Mouse (Mus musculus) urinary bladder, postnatal 36 days (tissue): ENCODE data around the gene Cybrd1.
A peak's percentile ranks its signal among the peaks of the same experiment; 100 is the strongest.

ENCODE experiments used
- DNase-seq, 2 experiments: peaks; one replicate each; pipeline ENCODE4 v3.0.0; 2022; ENCODE audit warnings: low spot score in 2 of 2, mixed read lengths in 1 of 2

Gene Cybrd1

DNA sequence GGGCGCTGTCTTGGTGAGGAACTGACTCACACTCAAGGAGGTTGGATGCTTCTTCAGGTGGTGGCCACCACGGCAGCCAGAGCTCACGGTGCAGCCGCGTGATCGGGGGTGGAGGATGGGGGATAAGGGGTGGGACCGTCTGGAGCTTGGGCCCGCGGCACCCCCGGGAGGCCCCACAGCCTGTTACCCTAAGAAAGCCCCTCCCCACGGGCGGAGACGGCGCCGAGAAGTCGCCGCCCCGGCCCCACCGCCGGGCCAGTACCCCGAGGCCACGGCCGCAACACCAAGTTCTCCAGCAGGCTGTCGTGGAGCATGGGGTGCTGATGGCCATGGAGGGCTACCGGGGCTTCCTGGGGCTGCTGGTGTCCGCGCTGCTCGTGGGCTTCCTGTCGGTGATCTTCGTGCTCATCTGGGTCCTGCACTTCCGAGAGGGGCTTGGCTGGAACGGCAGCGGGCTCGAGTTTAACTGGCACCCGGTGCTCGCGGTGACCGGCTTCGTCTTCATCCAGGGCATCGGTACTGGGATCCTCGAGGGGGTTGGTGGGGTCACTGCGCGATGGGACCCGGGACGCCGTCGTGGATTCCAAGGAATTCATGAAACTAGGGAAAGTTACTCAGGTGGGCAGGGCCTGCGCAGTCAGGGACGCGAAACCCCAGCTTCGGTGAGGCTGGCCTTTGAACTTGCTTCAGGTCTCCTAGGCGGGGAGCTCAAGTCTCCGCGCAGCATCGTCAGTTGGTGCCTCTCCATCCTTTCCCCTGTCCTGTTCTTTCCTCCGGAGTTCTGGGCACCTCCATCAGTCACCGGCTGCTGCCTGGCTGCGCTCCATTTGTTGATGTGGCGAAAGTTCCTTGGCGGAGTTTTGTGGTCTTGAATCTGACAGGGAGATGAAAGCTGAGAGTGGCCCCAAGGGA is at the start of gene Cybrd1:
Gene Cybrd1, plus strand, starts transcription at position 127 of the 912 bp plus-strand sequence.
- peak; percentile 1 to 66 for DNase-seq

DNA sequence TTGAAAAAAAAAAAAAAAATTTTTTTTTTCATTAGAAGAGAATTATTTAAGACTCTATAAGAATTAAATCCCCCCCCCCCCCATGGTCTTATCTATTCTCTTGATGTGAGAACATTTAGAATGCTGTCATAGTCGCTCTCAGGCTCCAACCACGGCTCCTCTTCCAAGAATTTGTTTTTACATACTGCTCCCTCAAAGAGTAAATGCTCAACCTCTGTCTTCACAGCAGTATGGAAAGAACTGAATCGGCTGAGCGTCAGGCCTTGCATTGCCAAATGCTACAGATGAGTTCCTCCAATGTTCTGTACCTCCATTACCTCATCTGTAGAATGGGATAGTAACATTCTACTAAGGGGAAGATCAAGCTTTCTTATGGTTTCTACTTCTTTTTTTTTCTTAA is 46.1 kb upstream of the Cybrd1 start:
- no peak for DNase-seq

DNA sequence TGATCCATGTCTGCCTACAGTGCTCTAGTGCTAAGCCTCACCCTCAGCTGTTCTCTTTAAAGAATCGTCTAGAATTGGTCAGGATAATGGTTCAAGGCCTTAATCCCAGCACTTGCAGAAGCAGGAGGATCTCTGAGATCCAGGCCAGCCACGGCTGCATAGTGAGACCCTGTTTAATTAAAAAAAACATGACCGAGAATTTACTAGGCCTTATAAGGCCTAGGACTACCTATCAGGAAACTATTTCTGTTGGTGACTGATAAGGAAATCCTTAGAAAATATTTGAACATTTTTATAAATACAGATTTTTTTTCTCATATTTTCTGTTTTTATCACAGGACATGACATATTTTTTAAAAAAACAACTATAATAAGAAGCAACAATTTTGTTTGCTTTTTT is 44.4 kb upstream of the Cybrd1 start:
- DNase-seq: no peak

DNA sequence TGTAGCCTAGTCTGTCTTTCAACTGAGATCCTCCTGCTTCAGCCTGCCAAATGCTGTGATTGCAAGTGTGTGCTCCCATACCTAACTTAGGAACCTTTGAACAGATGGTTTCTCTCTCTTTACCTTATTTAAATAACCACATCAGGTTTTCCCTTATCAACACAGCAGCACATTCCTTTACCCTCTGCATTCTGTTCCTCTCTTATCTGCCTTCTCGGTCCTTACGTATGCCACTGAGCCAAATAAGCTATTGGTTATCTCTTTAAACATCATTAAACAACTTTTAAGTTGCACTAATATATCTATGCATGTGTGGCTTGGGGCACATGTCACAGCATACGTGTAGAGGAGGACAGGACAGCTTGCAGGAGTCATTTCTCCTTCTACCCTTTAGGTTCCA is 43.9 kb upstream of the Cybrd1 start:
- DNase-seq: no peak

DNA sequence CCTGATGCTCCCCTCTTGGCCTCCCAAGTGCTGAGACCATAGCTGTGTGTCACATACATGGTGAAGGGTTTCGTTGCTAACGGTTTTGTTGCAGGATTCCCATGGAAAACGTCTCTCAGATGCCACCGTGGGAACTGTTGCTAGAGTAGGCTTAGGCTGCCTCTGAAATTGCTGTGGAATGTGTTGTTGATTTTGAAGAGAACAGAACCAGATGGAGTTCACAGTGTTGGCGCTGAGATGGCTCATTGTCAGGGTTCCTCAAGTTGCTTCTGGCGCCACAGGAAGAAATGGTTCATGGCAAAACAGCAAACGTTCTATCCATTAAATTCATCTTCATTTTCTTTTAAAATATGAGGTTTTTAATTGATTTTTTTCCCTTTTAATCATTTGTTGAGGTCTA is 35.3 kb upstream of the Cybrd1 start:
- DNase-seq: no peak

DNA sequence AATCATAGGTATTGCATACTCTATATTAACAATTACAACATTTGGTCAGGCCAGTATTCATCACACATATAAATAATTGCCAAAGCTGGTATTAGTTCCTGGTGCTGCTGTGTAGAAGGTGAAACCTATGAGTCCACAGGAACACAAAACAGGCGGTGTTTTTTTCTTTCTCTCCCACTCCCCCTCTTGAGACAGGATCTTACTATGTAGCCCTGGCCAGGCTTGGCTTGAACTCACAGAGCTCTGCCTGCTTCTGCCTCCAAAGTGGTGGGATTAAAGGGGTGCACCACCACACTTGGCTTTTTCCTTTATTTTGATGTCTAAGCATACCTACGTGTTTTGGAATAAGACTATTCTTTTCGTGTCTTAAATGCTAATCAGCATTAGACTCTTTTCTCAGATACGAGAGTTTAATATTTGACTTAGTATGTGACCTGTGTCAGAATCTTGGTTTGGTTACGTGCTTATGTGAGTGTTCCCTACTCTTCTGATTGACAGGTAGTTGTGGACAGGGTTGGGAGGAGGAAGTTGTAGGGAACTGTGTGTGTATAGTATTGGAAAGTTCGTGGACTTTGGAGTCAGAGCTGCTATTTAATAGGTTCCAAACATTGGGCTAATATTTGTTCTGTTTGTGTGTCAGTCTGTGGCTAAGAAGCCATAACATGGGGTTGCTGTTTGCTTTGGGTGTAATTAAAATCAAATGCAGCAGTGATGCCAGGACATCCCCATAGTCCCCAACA is 34.1 kb upstream of the Cybrd1 start:
- no peak for DNase-seq

DNA sequence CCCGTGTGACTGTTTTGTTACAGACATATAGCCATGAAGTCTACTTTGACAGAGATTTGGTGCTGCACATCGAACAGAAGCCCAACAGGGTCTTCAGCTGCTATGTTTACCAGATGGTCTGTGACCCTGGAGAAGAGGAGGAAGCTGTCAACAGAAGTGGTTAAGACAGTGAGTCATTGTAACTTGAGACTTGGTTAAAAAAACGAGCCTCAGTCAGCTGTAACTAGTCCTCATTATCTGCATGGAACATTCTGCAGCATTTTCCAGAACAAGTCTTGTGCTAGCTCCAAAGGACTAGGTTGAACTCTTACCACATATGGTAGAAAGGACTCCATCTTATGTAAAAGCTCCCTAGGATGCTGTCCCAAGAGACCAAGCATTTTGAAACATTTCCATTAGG is 28.0 kb upstream of the Cybrd1 start:
- DNase-seq: no peak

DNA sequence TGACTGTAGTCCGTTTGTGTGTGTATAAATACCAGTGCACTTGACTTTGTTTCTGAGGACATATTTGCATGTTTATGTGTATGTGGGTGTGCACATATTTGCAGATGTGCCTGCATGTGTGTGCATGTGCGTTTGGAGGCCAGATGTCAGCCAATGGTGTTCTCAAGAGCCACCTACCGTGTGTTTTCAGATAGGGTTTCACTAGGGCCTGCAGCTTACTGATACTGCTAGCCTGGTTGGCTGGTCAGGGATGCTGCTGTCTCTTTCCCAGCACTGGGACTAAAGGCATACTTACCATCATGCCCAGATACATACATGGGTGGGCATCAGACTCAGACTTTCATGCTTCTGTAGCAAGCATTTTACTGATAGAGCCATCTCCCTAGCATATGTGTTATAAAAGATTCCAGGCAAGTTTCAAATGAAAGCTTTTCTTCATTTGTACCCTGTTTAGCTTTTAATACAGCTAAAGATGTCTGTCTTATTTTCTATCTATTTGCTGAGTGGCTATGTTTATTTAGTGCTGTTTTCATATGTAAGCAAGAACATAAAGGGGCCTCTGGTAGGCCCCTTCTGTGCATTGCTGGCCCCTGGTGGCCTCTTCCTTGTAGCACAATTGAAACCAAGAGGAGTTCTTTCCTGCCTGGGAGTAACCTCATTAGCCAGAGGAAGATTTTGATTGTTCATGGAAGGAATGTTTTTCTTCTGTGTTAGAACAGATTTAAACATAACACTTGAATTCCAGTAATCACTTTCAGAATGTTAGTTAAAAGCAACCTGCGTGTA is 26.9 kb upstream of the Cybrd1 start:
- DNase-seq: no peak

DNA sequence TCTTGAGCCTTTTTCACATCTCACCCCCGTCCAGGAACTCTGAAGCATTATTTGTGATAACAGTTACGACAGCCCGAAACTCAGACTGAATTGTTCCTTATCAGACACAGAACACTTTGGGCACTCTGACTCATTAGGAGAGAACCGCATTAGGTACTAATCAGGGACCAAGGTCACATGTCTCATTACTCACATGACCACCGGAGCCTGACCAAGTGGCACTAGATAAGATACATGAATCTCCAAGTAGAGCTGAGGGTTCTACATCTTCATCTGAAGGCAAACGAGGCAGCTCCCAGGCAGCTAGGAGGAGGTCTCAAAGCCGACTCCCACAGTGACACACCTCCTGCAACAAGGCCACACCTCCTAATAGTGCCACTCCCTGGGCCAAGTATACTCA is 21.6 kb upstream of the Cybrd1 start:
- DNase-seq: no peak

DNA sequence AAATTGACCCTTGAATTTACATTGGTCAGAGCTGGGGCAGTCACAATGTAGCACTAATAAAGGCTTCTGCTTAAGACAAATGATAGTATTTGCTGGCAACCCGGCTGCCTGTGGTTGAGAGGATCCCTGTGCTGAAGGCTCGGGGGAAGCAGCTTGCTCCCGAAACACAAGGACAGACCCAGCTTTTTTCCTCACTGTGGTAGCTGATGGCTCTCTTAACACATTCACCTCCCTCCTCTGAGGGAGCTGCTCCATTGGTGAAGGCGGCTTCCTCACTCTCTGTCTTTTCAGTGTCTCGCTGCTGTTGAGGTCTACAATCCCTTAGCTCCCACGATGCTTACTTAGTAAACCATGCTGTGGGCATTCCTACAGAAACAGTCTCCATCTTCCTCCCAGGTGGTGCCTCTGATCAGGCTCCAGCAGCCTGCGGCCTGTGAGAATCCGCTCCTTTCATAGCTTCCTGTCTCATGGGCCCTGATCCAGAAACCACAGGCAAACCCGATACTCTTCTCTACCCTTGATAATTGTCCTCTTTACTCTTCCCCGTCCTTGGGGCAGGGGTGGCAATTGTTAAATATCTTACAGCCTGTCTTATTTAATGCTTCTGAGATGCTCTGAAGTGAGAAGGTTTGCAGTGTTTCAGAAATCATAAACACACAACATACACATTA is 15.0 kb upstream of the Cybrd1 start:
- DNase-seq: no peak

DNA sequence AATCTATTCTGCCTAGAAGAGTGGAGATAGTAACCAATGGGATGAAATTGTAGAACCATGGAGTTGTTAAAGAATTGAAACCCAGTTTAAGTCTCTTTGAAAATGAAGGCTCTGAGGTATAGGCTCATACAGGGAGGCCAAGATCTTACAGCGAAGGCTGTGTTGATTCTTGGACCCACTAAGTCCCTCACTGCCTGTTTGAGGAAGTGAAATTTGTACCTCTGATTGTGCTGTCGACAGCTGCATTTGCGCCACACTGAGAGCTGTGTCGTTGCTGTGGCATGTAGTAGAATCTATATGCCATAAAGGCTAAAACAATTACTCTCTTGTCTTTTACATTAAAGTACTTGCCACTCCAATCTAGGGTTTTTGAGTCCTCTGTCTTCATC is 14.4 kb upstream of the Cybrd1 start:
- DNase-seq: no peak

DNA sequence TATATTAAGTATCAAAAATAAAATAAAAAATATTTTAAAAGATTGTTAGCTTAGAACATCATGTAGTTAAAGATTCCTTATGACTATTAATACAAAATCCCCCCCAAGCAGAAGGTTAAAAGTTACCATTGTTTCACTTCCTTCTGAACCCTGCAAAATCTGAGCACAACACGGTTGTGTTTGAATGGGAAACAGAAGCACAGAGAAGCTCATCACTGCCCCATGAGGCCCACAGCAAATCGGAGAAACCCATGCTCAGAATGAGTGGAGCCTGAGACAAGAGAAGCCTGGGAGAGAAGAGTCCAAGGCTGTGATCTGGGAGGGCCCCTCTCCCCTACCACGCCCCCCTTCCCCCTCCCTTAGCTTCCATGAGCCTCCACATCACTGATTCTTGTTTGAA is 13.0 kb upstream of the Cybrd1 start:
- no peak for DNase-seq

DNA sequence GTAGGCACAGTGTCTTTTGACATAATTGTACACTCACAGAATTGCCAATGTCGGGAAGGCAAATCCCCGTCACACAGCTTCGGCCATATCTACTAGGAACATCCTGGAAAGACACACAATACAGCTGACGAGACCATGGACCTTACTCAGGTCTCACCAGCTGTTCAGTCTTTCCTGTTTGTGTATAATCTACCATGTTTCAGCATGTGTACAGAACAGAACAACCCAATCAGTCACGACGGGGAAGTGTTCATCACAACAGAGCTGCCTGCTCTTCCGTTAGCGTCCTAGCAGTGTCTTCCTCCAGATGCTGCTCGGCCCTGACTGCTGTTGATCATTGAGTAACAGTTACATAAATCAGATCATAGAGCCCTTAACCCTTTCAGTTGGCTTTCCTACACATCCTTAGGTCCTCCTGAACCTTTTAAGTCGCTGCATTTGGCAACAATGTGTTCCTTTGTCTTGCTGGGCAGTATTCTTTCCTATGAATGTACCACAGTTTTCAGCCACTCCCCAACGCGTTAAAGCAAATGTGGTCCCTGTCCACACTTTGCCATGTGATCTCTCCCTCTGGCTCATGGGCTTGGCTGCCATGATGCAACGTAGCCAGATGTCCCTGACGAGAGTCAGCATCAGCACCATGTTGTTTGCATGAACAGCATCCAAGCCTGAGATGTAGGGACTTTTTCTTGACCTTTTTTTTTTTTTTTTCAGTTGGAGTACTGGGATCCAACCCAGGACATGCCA is 12.1 kb upstream of the Cybrd1 start:
- no peak for DNase-seq

DNA sequence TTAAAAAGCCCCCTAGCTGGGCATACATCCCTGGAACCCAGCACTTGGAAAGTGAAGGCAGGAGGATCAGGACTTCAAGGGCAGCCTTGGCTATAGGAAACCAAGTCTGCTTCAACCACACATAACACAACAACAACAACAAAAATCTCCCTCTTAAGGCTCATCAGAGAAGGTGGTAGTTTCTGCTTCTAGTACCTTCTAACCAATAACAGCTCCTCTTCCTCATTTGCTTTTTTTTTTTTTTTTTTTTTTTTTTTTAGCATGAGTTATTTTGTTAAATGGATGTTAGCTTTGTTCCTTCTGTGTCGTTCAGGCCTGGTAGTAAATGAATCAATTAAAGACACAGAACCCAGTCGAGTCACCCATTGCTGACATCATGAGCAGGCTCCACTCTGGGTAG is 10.5 kb upstream of the Cybrd1 start:
- no peak for DNase-seq

DNA sequence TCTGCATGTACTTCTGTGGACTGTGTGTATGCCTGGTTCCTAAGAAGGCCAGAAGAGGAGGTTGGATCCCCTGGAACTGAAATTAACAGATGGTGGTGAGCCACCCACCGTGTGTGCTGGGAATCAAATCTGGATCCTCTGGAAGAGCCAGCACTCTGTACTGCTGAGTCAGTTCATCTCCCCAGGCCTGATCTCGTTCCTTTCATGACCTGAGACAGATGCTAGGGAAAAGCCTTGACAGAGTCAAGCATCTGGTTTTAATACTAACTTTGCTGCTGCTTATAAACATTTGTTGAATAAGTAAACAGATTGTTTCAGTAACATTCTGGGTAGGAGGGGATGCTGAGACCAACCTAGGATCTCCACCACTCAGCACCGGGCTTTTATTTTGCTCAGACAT is 9.2 kb upstream of the Cybrd1 start:
- DNase-seq: no peak

DNA sequence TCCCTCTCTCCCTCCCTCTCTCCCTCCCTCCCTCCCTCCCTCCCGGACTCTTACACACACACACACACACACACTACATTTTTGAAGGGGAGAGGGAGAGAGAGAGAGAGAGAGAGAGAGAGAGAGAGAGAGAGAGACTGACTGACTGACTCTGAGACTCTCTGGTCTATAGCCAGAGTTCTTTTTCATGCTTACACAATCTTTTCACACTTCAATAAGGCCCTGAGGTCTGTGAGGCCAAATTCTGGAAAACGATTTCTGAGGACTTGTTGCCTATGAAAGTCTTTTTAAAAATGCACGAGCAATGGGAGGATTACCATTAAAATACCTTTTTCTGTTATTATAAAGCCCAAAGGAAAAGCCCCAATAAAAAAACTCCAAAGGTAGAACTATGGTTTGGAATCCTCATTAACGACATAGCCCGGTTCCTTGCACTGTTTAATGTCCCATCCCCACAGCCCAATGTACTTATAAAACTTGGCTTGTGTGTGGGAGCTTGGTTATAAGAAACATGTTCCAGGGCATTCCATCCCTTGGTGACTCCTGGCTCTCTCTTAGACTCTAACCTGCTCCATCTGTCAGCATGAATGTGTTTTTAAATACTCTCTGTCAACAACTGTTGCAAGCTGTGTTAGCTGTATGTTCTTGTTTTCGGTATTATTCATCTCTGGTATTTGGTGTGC is 4.1 kb upstream of the Cybrd1 start:
- DNase-seq: no peak

DNA sequence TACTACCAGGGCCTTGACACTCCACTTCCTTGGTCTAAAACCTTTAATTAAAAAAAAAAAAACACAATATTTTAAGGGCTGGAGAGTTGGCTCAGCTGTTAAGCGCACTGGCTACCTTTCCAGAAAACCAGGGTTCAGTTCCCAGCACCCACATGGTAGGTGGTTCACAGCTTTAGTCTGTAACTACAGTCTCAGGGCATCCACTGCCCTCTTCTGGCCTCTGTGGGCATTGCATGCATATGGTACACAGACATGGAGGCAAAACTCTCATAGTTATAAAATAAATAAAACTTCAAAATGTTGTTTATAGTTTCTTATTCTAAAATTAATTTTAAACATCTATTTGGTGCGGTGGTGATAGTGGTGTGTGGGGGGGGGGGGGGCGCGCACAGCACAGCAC is 1.6 kb upstream of the Cybrd1 start:
- no peak for DNase-seq

DNA sequence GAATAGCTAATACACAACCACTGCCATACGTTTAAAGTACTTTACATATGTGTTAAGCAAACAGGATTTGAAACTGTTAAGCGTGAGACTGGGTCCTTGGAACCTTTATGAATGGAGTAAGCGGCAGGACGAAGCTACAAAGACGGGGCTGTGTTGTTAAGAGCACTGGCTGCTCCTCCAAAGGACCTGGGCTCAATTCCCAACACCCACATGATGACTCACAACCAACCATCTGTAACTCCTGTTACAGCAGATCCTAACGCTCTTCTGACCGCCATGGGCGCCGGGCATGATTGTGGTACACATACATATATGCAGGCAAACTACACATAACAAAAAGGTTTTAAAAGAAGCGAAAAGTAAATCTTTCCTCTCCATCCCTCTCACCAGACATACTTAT is 3.1 kb downstream of the Cybrd1 start:
- DNase-seq: no peak

DNA sequence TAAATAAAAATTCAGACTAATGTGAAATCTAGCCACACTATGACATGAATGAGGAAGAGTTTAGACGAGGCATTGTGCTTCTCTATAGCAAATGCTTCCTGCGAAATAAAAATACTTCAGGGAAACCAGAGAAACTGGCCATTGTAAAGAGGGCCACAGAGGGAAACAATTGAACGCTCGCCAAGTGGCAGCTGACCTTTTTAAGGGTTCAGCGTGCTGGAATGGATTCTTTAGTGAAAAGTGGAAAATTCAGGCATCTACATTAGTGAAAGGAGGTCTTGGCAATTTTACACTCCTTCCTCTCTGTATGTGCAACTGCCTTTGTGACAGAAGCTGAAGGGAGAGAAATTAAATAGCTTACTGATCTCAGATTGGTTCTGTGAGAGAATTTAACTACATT is 3.7 kb downstream of the Cybrd1 start:
- DNase-seq: no peak

DNA sequence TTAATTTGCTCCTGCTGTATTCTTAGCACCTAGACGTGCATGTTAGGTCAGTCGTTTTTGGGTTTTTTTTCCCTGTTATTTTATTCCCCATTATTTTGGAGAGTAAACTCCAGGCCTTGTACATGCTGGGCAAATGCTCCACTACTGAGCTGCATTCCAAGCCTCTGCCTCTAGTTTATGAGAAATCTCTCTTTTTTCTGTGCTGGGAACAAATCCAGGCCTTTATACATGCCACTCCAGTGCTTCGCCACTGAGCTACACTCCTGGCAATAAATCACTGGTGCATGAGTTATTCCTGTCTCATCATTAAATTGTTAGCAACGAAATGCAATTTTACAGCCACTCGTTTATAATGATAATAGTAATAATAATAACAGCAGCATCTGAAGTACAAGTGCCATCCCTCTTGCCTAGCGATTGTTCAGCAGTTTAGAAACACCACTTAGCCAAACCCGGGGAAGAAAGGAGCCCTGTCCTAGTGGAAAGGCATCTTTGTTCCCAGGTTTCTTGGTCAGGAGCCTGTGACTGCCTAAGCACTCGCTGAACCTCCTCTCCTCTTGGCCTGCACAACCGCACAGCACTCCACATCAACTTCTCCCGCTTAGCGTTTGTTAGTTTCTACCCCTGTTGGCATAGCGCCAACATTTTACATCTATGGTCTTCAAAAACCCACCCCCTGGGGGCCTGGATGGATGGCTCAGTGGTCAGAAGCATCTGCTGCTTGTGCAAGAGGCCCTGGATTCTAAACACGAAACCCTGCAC is 4.7 kb downstream of the Cybrd1 start:
- DNase-seq: no peak
